ENCODE assay signal across 8 mouse cellular contexts in the genomic region with DNA sequence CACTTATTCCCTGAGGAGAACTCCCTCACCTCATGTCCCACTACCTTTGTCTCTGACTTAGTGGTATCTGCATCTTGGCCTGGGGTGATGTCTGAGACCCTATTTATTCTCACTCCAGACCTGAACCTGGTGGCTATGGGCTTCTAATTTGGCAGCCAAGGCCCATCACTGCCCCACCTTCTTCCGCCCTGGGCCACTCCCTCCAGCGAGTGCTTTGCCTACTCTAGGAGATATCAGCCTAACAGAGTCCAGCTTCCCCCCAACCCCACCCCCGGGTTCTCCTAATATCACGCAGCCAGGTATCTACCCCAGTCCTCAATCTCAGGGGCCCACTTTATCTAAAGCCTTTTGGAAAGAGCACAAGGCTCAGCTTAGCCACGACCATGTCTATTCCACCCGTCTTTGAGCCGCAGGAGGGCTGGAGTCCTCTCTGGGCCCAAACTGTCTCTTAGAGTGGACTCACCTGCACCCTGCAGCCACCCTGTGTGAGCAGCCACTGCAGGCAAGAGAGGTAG. TPM values are rescaled to one million over a fixed set of nuclear protein-coding genes. Genes with fewer than 3 reads are reported as not detected.
DNase-seq lines count a peak whose midpoint lies in the region; ATAC-seq and TF ChIP-seq lines count a peak whose summit lies in the region.
"Had no signal": no experiment of that assay in that cellular context is flagged by ENCODE, and none has a peak within 500 bp of the region (broad histone marks: within the 10 kb centered on the region; RNA-seq: fewer than 3 reads in every experiment).

No protein-coding gene starts in this region.

- peak overlapping the region; percentile 47 for H3K4me3 ChIP-seq in lung, embryonic 16.5 days (ENCODE audit: low read length)
- H3K4me3 ChIP-seq in forebrain, embryonic 14.5 days (ENCODE audit: low read depth, low read length), result no peak overlapping the region
- H3K4me3 ChIP-seq in limb, embryonic 14.5 days (replicated peaks; ENCODE audit: low read length), result peak overlapping the region; percentile 39
- peak overlapping the region; percentile 34 for H3K4me3 ChIP-seq in stomach, embryonic 14.5 days (ENCODE audit: low read depth, low read length)

- peaks cover 12% of the 10 kb centered on the region for H3K4me1 ChIP-seq in lung, embryonic 16.5 days (replicated peaks; ENCODE audit: control insufficient read depth, insufficient read depth, low read length)
- H3K4me1 ChIP-seq in forebrain, embryonic 14.5 days (ENCODE audit: control insufficient read depth, insufficient read depth, low read length), result peaks cover 8% of the 10 kb centered on the region; the same call in 1 of the 2 replicates
- H3K4me1 ChIP-seq in limb, embryonic 14.5 days (ENCODE audit: control insufficient read depth, insufficient read depth, low read length), result peaks cover 4% of the 10 kb centered on the region; the same call in 1 of the 2 replicates
- H3K4me1 ChIP-seq in stomach, embryonic 14.5 days (ENCODE audit: control insufficient read depth, insufficient read depth, low read length), result peaks cover 11% of the 10 kb centered on the region

- DNase-seq in lung, postnatal 25 days (ENCODE audit: low spot score), result no peak
- no peak for DNase-seq in forebrain, embryonic 14.5 days (ENCODE audit: low spot score)
- DNase-seq in limb, embryonic 14.5 days (ENCODE audit: low spot score), result no peak
- no peak for DNase-seq in cerebellum, adult 9-11 months
- DNase-seq in T-cell, adult 2 months (ENCODE audit: low spot score), result no peak

- H3K27ac ChIP-seq in lung, embryonic 16.5 days (ENCODE audit: low read length), result no peak overlapping the region
- no peak overlapping the region for H3K27ac ChIP-seq in forebrain, embryonic 14.5 days (ENCODE audit: low read depth, low read length)
- no peak overlapping the region for H3K27ac ChIP-seq in limb, embryonic 14.5 days (replicated peaks; ENCODE audit: low read depth, low read length)
- no peak overlapping the region for H3K27ac ChIP-seq in stomach, embryonic 14.5 days (ENCODE audit: low read length)
- H3K27ac ChIP-seq: macrophage had no signal

- no peaks in the 10 kb centered on the region for H3K9me3 ChIP-seq in lung, embryonic 16.5 days (ENCODE audit: control insufficient read depth, low read length)
- H3K9me3 ChIP-seq in forebrain, embryonic 14.5 days (replicated peaks; ENCODE audit: control insufficient read depth, low read length), result no peaks in the 10 kb centered on the region
- H3K9me3 ChIP-seq in limb, embryonic 14.5 days (ENCODE audit: control insufficient read depth, low read length), result no peaks in the 10 kb centered on the region
- H3K9me3 ChIP-seq in stomach, embryonic 14.5 days (ENCODE audit: control insufficient read depth, low read depth, low read length), result no peaks in the 10 kb centered on the region

- no peaks in the 10 kb centered on the region for H3K36me3 ChIP-seq in lung, embryonic 16.5 days (ENCODE audit: control insufficient read depth, insufficient read depth, low read length)
- no peaks in the 10 kb centered on the region for H3K36me3 ChIP-seq in forebrain, embryonic 14.5 days (ENCODE audit: control insufficient read depth, insufficient read depth, low read length)
- H3K36me3 ChIP-seq in limb, embryonic 14.5 days (ENCODE audit: control insufficient read depth, insufficient read depth, low read length), result no peaks in the 10 kb centered on the region
- no peaks in the 10 kb centered on the region for H3K36me3 ChIP-seq in stomach, embryonic 14.5 days (ENCODE audit: control insufficient read depth, insufficient read depth, low read length)

- H3K4me2 ChIP-seq in lung, embryonic 16.5 days (ENCODE audit: low read depth, low read length), result peak overlapping the region; percentile 80
- H3K4me2 ChIP-seq in forebrain, embryonic 14.5 days (ENCODE audit: low read length), result peak overlapping the region; percentile 45
- peak overlapping the region; percentile 57 for H3K4me2 ChIP-seq in limb, embryonic 14.5 days (replicated peaks; ENCODE audit: low read depth, low read length, severe bottlenecking)
- peak overlapping the region; percentile 64 for H3K4me2 ChIP-seq in stomach, embryonic 14.5 days (replicated peaks; ENCODE audit: low read depth, low read length)

- H3K9ac ChIP-seq in lung, embryonic 16.5 days (ENCODE audit: low read length), result peak overlapping the region; percentile 46
- H3K9ac ChIP-seq in forebrain, embryonic 14.5 days (ENCODE audit: low read length), result 0 out of 2 replicates have a peak overlapping the region, but pooled peaks have one; percentile 5
- no peak overlapping the region for H3K9ac ChIP-seq in limb, embryonic 14.5 days (ENCODE audit: low read depth, low read length, severe bottlenecking)
- 0 out of 2 replicates have a peak overlapping the region, but pooled peaks have one; percentile 10 for H3K9ac ChIP-seq in stomach, embryonic 14.5 days (replicated peaks; ENCODE audit: low read depth, low read length)

- no peak for TF ChIP-seq POLR2A in limb, embryonic 14.5 days (IDR thresholded peaks at IDR 0.05; ENCODE audit: borderline replicate concordance, extremely low read depth, insufficient read depth, insufficient read length)

- 22% methylated on average over 7 of the region's 7 CpGs for WGBS in lung, embryonic 16.5 days
- 18% methylated on average over 7 of the region's 7 CpGs for WGBS in forebrain, embryonic 14.5 days
- WGBS in limb, embryonic 14.5 days, result 23% methylated on average over 7 of the region's 7 CpGs
- WGBS in stomach, embryonic 14.5 days, result 22% methylated on average over 7 of the region's 7 CpGs

- no peak for ATAC-seq in lung, embryonic 16.5 days (ENCODE audit: low read depth)
- no peak for ATAC-seq in forebrain, embryonic 14.5 days
- ATAC-seq in limb, embryonic 14.5 days (ENCODE audit: low FRiP score, low read depth), result 0 out of 2 replicates have a peak, but pooled peaks have one; percentile 3
- no peak for ATAC-seq in stomach, embryonic 14.5 days (ENCODE audit: insufficient number of reproducible peaks, insufficient read depth, low FRiP score, low read depth)

- H3K27me3 ChIP-seq in lung, embryonic 16.5 days (ENCODE audit: control insufficient read depth, insufficient read depth, low read depth, low read length), result peaks cover 44% of the 10 kb centered on the region
- H3K27me3 ChIP-seq in forebrain, embryonic 14.5 days (replicated peaks; ENCODE audit: control insufficient read depth, insufficient read depth, low read length), result peaks cover 46% of the 10 kb centered on the region
- peaks cover 54% of the 10 kb centered on the region for H3K27me3 ChIP-seq in limb, embryonic 14.5 days (ENCODE audit: control insufficient read depth, insufficient read depth, low read length)
- H3K27me3 ChIP-seq in stomach, embryonic 14.5 days (ENCODE audit: control insufficient read depth, insufficient read depth, low read length), result peaks cover 17% of the 10 kb centered on the region

RNA-seq across cellular contexts. Expression of a gene that starts 0.7 kb away (rescaled TPM):
- polyA plus RNA-seq in lung, embryonic 16.5 days (2015; fragmentation: Nextera tagmentation; extraction: Ambion mirVana), result 6.6 and 10.1 TPM in 2 replicates
- polyA plus RNA-seq in forebrain, embryonic 14.5 days (2014; fragmentation: Nextera tagmentation; extraction: Ambion mirVana), result 0.19 TPM in 1 of 2 replicates, not detected in the other
- polyA plus RNA-seq in limb, embryonic 14.5 days (2012; rRNA removed), result 1.7 TPM in 2 replicates
- polyA plus RNA-seq in limb, embryonic 14.5 days (2014; fragmentation: Nextera tagmentation; extraction: Ambion mirVana), result 1.4 and 1.7 TPM in 2 replicates
- 10.5 and 10.9 TPM in 2 replicates for polyA plus RNA-seq in stomach, embryonic 14.5 days (2014; fragmentation: Nextera tagmentation; extraction: Ambion mirVana)

RNA-seq across cellular contexts. Expression of a gene that starts 7.2 kb away (rescaled TPM):
- 0.54 and 0.87 TPM in 2 replicates for polyA plus RNA-seq in lung, embryonic 16.5 days (2015; fragmentation: Nextera tagmentation; extraction: Ambion mirVana)
- polyA plus RNA-seq in forebrain, embryonic 14.5 days (2014; fragmentation: Nextera tagmentation; extraction: Ambion mirVana), result not detected in 2 replicates
- 0.03 and 0.04 TPM in 2 replicates for polyA plus RNA-seq in limb, embryonic 14.5 days (2012; rRNA removed)
- polyA plus RNA-seq in limb, embryonic 14.5 days (2014; fragmentation: Nextera tagmentation; extraction: Ambion mirVana), result not detected in 2 replicates
- 0.29 and 0.55 TPM in 2 replicates for polyA plus RNA-seq in stomach, embryonic 14.5 days (2014; fragmentation: Nextera tagmentation; extraction: Ambion mirVana)

RNA-seq across cellular contexts. Expression of a gene that starts 26.4 kb away (rescaled TPM):
- 66.5 and 69.0 TPM in 2 replicates for polyA plus RNA-seq in lung, embryonic 16.5 days (2015; fragmentation: Nextera tagmentation; extraction: Ambion mirVana)
- polyA plus RNA-seq in forebrain, embryonic 14.5 days (2014; fragmentation: Nextera tagmentation; extraction: Ambion mirVana), result 168 and 208 TPM in 2 replicates
- polyA plus RNA-seq in limb, embryonic 14.5 days (2012; rRNA removed), result 47.7 and 50.3 TPM in 2 replicates
- 47.3 and 48.4 TPM in 2 replicates for polyA plus RNA-seq in limb, embryonic 14.5 days (2014; fragmentation: Nextera tagmentation; extraction: Ambion mirVana)
- polyA plus RNA-seq in stomach, embryonic 14.5 days (2014; fragmentation: Nextera tagmentation; extraction: Ambion mirVana), result 71.4 and 72.4 TPM in 2 replicates

RNA-seq across cellular contexts. Expression of a gene that starts 35.8 kb away (rescaled TPM):
- 1.6 and 2.4 TPM in 2 replicates for polyA plus RNA-seq in lung, embryonic 16.5 days (2015; fragmentation: Nextera tagmentation; extraction: Ambion mirVana)
- polyA plus RNA-seq in forebrain, embryonic 14.5 days (2014; fragmentation: Nextera tagmentation; extraction: Ambion mirVana), result 0.62 and 1.3 TPM in 2 replicates
- polyA plus RNA-seq in limb, embryonic 14.5 days (2012; rRNA removed), result 5.6 and 6.0 TPM in 2 replicates
- 1.0 TPM in 2 replicates for polyA plus RNA-seq in limb, embryonic 14.5 days (2014; fragmentation: Nextera tagmentation; extraction: Ambion mirVana)
- polyA plus RNA-seq in stomach, embryonic 14.5 days (2014; fragmentation: Nextera tagmentation; extraction: Ambion mirVana), result 0.67 and 0.91 TPM in 2 replicates
